Comparison of ENCODE assay signal across 8 mouse cellular contexts in the genomic region with DNA sequence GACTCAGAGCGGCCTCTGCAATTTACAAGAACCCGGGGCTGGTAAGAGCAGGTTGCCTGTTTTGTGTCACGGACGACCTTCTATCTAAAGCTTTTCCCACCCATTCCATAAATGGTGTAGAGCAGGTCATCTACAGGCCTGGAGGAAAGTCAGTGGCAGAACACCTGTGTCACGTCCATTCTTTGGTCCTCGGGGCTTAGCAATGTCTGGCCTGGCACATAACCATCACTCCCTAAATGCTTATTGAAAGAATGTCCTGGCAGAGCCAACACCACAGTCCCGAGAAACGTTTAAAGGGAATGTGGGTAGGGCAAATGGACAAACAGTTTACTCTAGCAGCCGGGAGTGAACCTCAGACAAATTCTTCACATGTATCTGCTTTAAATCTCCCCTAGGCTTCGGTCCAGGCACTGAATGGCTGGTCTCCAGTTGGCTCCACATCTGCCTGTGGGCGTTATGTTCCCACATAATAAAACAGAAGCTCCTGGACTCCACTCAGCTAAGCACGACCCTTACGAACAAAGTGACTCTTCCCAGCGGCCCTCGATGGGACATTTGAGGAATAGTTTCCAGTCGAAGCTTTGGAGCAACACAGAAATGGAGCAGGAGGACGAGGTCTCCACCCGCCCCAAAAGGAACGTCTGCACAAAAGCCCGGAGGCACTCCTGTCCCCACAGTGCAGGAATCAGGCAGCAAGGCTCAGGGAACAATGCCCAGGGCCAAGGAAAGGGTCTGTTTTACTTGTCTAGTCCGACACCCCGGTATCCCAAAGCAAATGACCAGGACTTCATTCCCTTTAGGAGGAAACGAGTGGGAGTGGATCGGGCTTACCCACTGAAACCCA. TPM values are rescaled to one million over a fixed set of nuclear protein-coding genes. Genes with fewer than 3 reads are reported as not detected.
DNase-seq lines count a peak whose midpoint lies in the region; ATAC-seq and TF ChIP-seq lines count a peak whose summit lies in the region.

No protein-coding gene starts in this region.

- TF ChIP-seq CTCF in CH12.LX (conservative IDR thresholded peaks at IDR 0.05 in 1 of 2, IDR thresholded peaks at IDR 0.05 in 1 of 2; ENCODE audit: low read depth in 2 of 2, low read length in 2 of 2), result no peak

- 49% methylated on average over 24 of the region's 24 CpGs for WGBS in embryonic facial prominence, embryonic 14.5 days
- WGBS in hindbrain, embryonic 11.5 days, result 63% methylated on average over 24 of the region's 24 CpGs
- WGBS in limb, embryonic 12.5 days, result 45% methylated on average over 24 of the region's 24 CpGs
- 66% methylated on average over 24 of the region's 24 CpGs for WGBS in midbrain, embryonic 15.5 days

- no peak overlapping the region for H3K9ac ChIP-seq in CH12.LX (ENCODE audit: insufficient read depth, low read depth)
- H3K9ac ChIP-seq in embryonic facial prominence, embryonic 14.5 days (ENCODE audit: low read depth, low read length), result 0 out of 2 replicates have a peak overlapping the region, but pooled peaks have one; percentile 71
- peak overlapping the region; percentile 37; the same call in 1 of the 2 replicates for H3K9ac ChIP-seq in hindbrain, embryonic 11.5 days (ENCODE audit: low read depth, low read length)
- no peak overlapping the region for H3K9ac ChIP-seq in limb, embryonic 12.5 days (replicated peaks)
- H3K9ac ChIP-seq in midbrain, embryonic 15.5 days, result peak overlapping the region; percentile 44; the same call in 1 of the 2 replicates

- DNase-seq in CH12.LX (ENCODE audit: extremely low read depth), result no peak
- peak; percentile 72 for DNase-seq in embryonic facial prominence, embryonic 14.5 days (ENCODE audit: low spot score)
- DNase-seq in hindbrain, embryonic 11.5 days (ENCODE audit: low spot score), result no peak
- DNase-seq in layer of hippocampus, postnatal 36 days, result no peak
- DNase-seq in yolk sac, embryonic 10.5 days (ENCODE audit: low spot score), result no peak

- no peaks in the 10 kb centered on the region for H3K36me3 ChIP-seq in CH12.LX (replicated peaks in 1 of 2; ENCODE audit: control insufficient read depth in 1 of 2, insufficient read depth in 1 of 2, low read length in 1 of 2)
- no peaks in the 10 kb centered on the region for H3K36me3 ChIP-seq in embryonic facial prominence, embryonic 14.5 days (ENCODE audit: control insufficient read depth, insufficient read depth, low read length)
- no peaks in the 10 kb centered on the region for H3K36me3 ChIP-seq in hindbrain, embryonic 11.5 days (ENCODE audit: control insufficient read depth, insufficient read depth, low read length)
- H3K36me3 ChIP-seq in limb, embryonic 12.5 days, result no peaks in the 10 kb centered on the region
- H3K36me3 ChIP-seq in midbrain, embryonic 15.5 days (replicated peaks), result no peaks in the 10 kb centered on the region

- peak overlapping the region; percentile 57; the same call in 1 of the 2 replicates for H3K27ac ChIP-seq in CH12.LX (ENCODE audit: insufficient read depth, low read depth)
- H3K27ac ChIP-seq in embryonic facial prominence, embryonic 14.5 days (replicated peaks; ENCODE audit: low read depth, low read length), result peak overlapping the region; percentile 2; the same call in 1 of the 2 replicates
- H3K27ac ChIP-seq in hindbrain, embryonic 11.5 days (ENCODE audit: low read depth, low read length), result no peak overlapping the region
- H3K27ac ChIP-seq in limb, embryonic 12.5 days, result no peak overlapping the region
- H3K27ac ChIP-seq in midbrain, embryonic 15.5 days, result no peak overlapping the region

- H3K4me2 ChIP-seq in CH12.LX (ENCODE audit: insufficient read depth, low read depth, poor library complexity, severe bottlenecking), result peak overlapping the region; percentile 70; the same call in 1 of the 2 replicates
- peak overlapping the region; percentile 68 for H3K4me2 ChIP-seq in embryonic facial prominence, embryonic 14.5 days (ENCODE audit: low read depth, low read length)
- H3K4me2 ChIP-seq in hindbrain, embryonic 11.5 days (replicated peaks; ENCODE audit: low read depth, low read length), result peak overlapping the region; percentile 65; the same call in 1 of the 2 replicates
- peak overlapping the region; percentile 79 for H3K4me2 ChIP-seq in limb, embryonic 12.5 days
- H3K4me2 ChIP-seq in midbrain, embryonic 15.5 days, result peak overlapping the region; percentile 87

- peaks cover 12% of the 10 kb centered on the region for H3K9me3 ChIP-seq in CH12.LX (replicated peaks; ENCODE audit: low read length)
- peaks cover 16% of the 10 kb centered on the region for H3K9me3 ChIP-seq in embryonic facial prominence, embryonic 14.5 days (ENCODE audit: control insufficient read depth, low read length)
- H3K9me3 ChIP-seq in hindbrain, embryonic 11.5 days (ENCODE audit: control insufficient read depth, low read length), result no peaks in the 10 kb centered on the region
- peaks cover 6% of the 10 kb centered on the region for H3K9me3 ChIP-seq in limb, embryonic 12.5 days
- no peaks in the 10 kb centered on the region for H3K9me3 ChIP-seq in midbrain, embryonic 15.5 days

- no peak for TF ChIP-seq EP300 in CH12.LX (IDR thresholded peaks at IDR 0.05; ENCODE audit: low read length)

- dilution Hi-C loops in CH12.LX (cut with MboI; ENCODE audit: extremely low pct_ligation_motif_present, extremely low pct_unique_long_range_greater_than_20kb, low sequenced_read_pairs), result no loop called here

- no peak for TF ChIP-seq POLR2A in CH12.LX (IDR thresholded peaks at IDR 0.05; ENCODE audit: low read depth, low read length)

- no peak for ATAC-seq in embryonic facial prominence, embryonic 14.5 days (ENCODE audit: low read depth)
- no peak for ATAC-seq in hindbrain, embryonic 11.5 days (ENCODE audit: low FRiP score)
- no peak for ATAC-seq in limb, embryonic 12.5 days (ENCODE audit: insufficient number of reproducible peaks, insufficient read depth, low FRiP score, low TSS enrichment, low read depth)
- ATAC-seq in midbrain, embryonic 15.5 days (replicated peaks), result 0 out of 2 replicates have a peak, but pooled peaks have one; percentile 6
- no peak for ATAC-seq in activated CD4-positive, CD25-positive, alpha-beta regulatory T cell, adult 4 months

- peaks cover 7 to 34% of the 10 kb centered on the region in 2 experiments; a peak in 3 of 4 replicates for H3K4me1 ChIP-seq in CH12.LX (ENCODE audit: control insufficient read depth in 1 of 2, insufficient read depth in 2 of 2)
- peaks cover 10% of the 10 kb centered on the region; the same call in 1 of the 2 replicates for H3K4me1 ChIP-seq in embryonic facial prominence, embryonic 14.5 days (ENCODE audit: control insufficient read depth, insufficient read depth, low read length)
- 0 out of 2 replicates have a peak, but pooled peaks cover 2% of the 10 kb centered on the region for H3K4me1 ChIP-seq in hindbrain, embryonic 11.5 days (replicated peaks; ENCODE audit: control insufficient read depth, insufficient read depth, low read length)
- peaks cover 9% of the 10 kb centered on the region for H3K4me1 ChIP-seq in limb, embryonic 12.5 days (replicated peaks)
- peaks cover 17% of the 10 kb centered on the region for H3K4me1 ChIP-seq in midbrain, embryonic 15.5 days

- no peak for TF ChIP-seq RAD21 in CH12.LX (IDR thresholded peaks at IDR 0.05; ENCODE audit: low read depth, low read length)

- no peaks in the 10 kb centered on the region for H3K79me2 ChIP-seq in CH12.LX (replicated peaks; ENCODE audit: control insufficient read depth, extremely low read depth, insufficient read depth, poor library complexity, severe bottlenecking)

- in situ Hi-C loops in CH12.LX (cut with MboI; ENCODE audit: low pct_ligation_motif_present, low pct_unique_long_range_greater_than_20kb, low sequenced_read_pairs), result no loop called here

- H3K27me3 ChIP-seq in CH12.LX (replicated peaks), result peaks cover 13% of the 10 kb centered on the region
- H3K27me3 ChIP-seq in embryonic facial prominence, embryonic 14.5 days (replicated peaks; ENCODE audit: control insufficient read depth, insufficient read depth, low read length), result no peaks in the 10 kb centered on the region
- no peaks in the 10 kb centered on the region for H3K27me3 ChIP-seq in hindbrain, embryonic 11.5 days (ENCODE audit: control insufficient read depth, insufficient read depth, low read length)
- H3K27me3 ChIP-seq in limb, embryonic 12.5 days, result peaks cover 9% of the 10 kb centered on the region
- H3K27me3 ChIP-seq in midbrain, embryonic 15.5 days (replicated peaks), result peaks cover 7% of the 10 kb centered on the region; the same call in 1 of the 2 replicates

- no peak overlapping the region for H3K4me3 ChIP-seq in CH12.LX (replicated peaks in 1 of 3; ENCODE audit: low read depth in 2 of 3, low read length in 2 of 3, poor library complexity in 1 of 3)
- H3K4me3 ChIP-seq in embryonic facial prominence, embryonic 14.5 days (ENCODE audit: low read depth, low read length), result peak overlapping the region; percentile 42; the same call in 1 of the 2 replicates
- H3K4me3 ChIP-seq in hindbrain, embryonic 11.5 days (ENCODE audit: low read depth, low read length), result peak overlapping the region; percentile 40; the same call in 1 of the 2 replicates
- H3K4me3 ChIP-seq in limb, embryonic 12.5 days (replicated peaks), result peak overlapping the region; percentile 50
- peak overlapping the region; percentile 50 for H3K4me3 ChIP-seq in midbrain, embryonic 15.5 days

RNA-seq across cellular contexts. Expression of a gene that starts 1.0 kb away (rescaled TPM):
- total RNA-seq in CH12.LX (2012; rRNA removed) (0.08 and 0.13 TPM in 2 replicates), CH12.LX (2014; rRNA removed) (not detected in 2 replicates)
- 0.13 and 0.19 TPM in 2 replicates for polyA plus RNA-seq in CH12.LX (2012; ENCODE audit: insufficient read length, low read depth)
- polyA plus RNA-seq in embryonic facial prominence, embryonic 14.5 days (2014; fragmentation: Nextera tagmentation; extraction: Ambion mirVana), result 1.4 and 1.8 TPM in 2 replicates
- 1.2 and 1.5 TPM in 2 replicates for polyA plus RNA-seq in hindbrain, embryonic 11.5 days (2014; fragmentation: Nextera tagmentation; extraction: Ambion mirVana)
- 0.97 and 1.1 TPM in 2 replicates for polyA plus RNA-seq in limb, embryonic 12.5 days (2016; fragmentation: Nextera tagmentation; extraction: Ambion mirVana)
- polyA plus RNA-seq in midbrain, embryonic 15.5 days (2015; fragmentation: Nextera tagmentation; extraction: Ambion mirVana), result 1.9 and 2.0 TPM in 2 replicates
- 1 to 10 TPM; 1.0 to 1.2 TPM for total RNA-seq in layer of hippocampus, postnatal 36 days (2021)
- polyA plus RNA-seq in activated CD4-positive, CD25-positive, alpha-beta regulatory T cell, adult 4 months (2017; shearing (Covaris generic)), result under 1 TPM; 0.21 to 0.27 TPM

RNA-seq across cellular contexts. Expression of a gene that starts 1.1 kb away (rescaled TPM):
- total RNA-seq in CH12.LX (2012; rRNA removed), result 22.7 and 27.5 TPM in 2 replicates
- 34.0 and 37.2 TPM in 2 replicates for total RNA-seq in CH12.LX (2014; rRNA removed)
- polyA plus RNA-seq in CH12.LX (2012; ENCODE audit: insufficient read length, low read depth), result 10.7 and 15.3 TPM in 2 replicates
- 39.8 and 49.1 TPM in 2 replicates for polyA plus RNA-seq in embryonic facial prominence, embryonic 14.5 days (2014; fragmentation: Nextera tagmentation; extraction: Ambion mirVana)
- 71.4 and 73.8 TPM in 2 replicates for polyA plus RNA-seq in hindbrain, embryonic 11.5 days (2014; fragmentation: Nextera tagmentation; extraction: Ambion mirVana)
- 58.6 and 62.8 TPM in 2 replicates for polyA plus RNA-seq in limb, embryonic 12.5 days (2016; fragmentation: Nextera tagmentation; extraction: Ambion mirVana)
- 47.4 and 49.2 TPM in 2 replicates for polyA plus RNA-seq in midbrain, embryonic 15.5 days (2015; fragmentation: Nextera tagmentation; extraction: Ambion mirVana)
- total RNA-seq in layer of hippocampus, postnatal 36 days (2021), result 10 to 100 TPM; 32.8 to 34.1 TPM
- polyA plus RNA-seq in activated CD4-positive, CD25-positive, alpha-beta regulatory T cell, adult 4 months (2017; shearing (Covaris generic)), result 10 to 100 TPM; 47.4 to 52.5 TPM

RNA-seq across cellular contexts. Expression of a gene that starts 19.0 kb away (rescaled TPM):
- total RNA-seq in CH12.LX (2012; rRNA removed), result 6.1 and 7.8 TPM in 2 replicates
- 8.2 and 9.8 TPM in 2 replicates for total RNA-seq in CH12.LX (2014; rRNA removed)
- polyA plus RNA-seq in CH12.LX (2012; ENCODE audit: insufficient read length, low read depth), result 6.7 and 8.3 TPM in 2 replicates
- polyA plus RNA-seq in embryonic facial prominence, embryonic 14.5 days (2014; fragmentation: Nextera tagmentation; extraction: Ambion mirVana), result 8.3 and 9.0 TPM in 2 replicates
- 7.7 and 8.4 TPM in 2 replicates for polyA plus RNA-seq in hindbrain, embryonic 11.5 days (2014; fragmentation: Nextera tagmentation; extraction: Ambion mirVana)
- polyA plus RNA-seq in limb, embryonic 12.5 days (2016; fragmentation: Nextera tagmentation; extraction: Ambion mirVana), result 10.9 and 11.1 TPM in 2 replicates
- 8.1 and 9.5 TPM in 2 replicates for polyA plus RNA-seq in midbrain, embryonic 15.5 days (2015; fragmentation: Nextera tagmentation; extraction: Ambion mirVana)
- 10 to 100 TPM; 19.7 to 20.3 TPM for total RNA-seq in layer of hippocampus, postnatal 36 days (2021)
- 10 to 100 TPM in 1 of 2 experiments, 1 to 10 TPM in 1; 10.0 to 10.4 TPM for polyA plus RNA-seq in activated CD4-positive, CD25-positive, alpha-beta regulatory T cell, adult 4 months (2017; shearing (Covaris generic))

RNA-seq across cellular contexts. Expression of a gene that starts 49.8 kb away (rescaled TPM):
- total RNA-seq in CH12.LX (2012; rRNA removed) (23.5 and 27.4 TPM in 2 replicates), CH12.LX (2014; rRNA removed) (12.7 and 15.6 TPM in 2 replicates)
- 30.9 and 32.0 TPM in 2 replicates for polyA plus RNA-seq in CH12.LX (2012; ENCODE audit: insufficient read length, low read depth)
- polyA plus RNA-seq in embryonic facial prominence, embryonic 14.5 days (2014; fragmentation: Nextera tagmentation; extraction: Ambion mirVana), result 19.4 and 21.2 TPM in 2 replicates
- 10.2 and 13.4 TPM in 2 replicates for polyA plus RNA-seq in hindbrain, embryonic 11.5 days (2014; fragmentation: Nextera tagmentation; extraction: Ambion mirVana)
- polyA plus RNA-seq in limb, embryonic 12.5 days (2016; fragmentation: Nextera tagmentation; extraction: Ambion mirVana), result 31.1 and 39.1 TPM in 2 replicates
- 11.1 and 11.7 TPM in 2 replicates for polyA plus RNA-seq in midbrain, embryonic 15.5 days (2015; fragmentation: Nextera tagmentation; extraction: Ambion mirVana)
- 10 to 100 TPM; 32.6 TPM for total RNA-seq in layer of hippocampus, postnatal 36 days (2021)
- polyA plus RNA-seq in activated CD4-positive, CD25-positive, alpha-beta regulatory T cell, adult 4 months (2017; shearing (Covaris generic)), result 10 to 100 TPM; 12.2 to 12.4 TPM

Comparison
In these comparisons a context has a peak if more than half of its experiments do, and no peak if none do; other contexts are left out.
1. H3K27ac ChIP-seq: peak in CH12.LX (single experiment) and embryonic facial prominence, embryonic 14.5 days (single experiment); none in hindbrain, embryonic 11.5 days (single experiment), limb, embryonic 12.5 days (single experiment) and midbrain, embryonic 15.5 days (single experiment).
2. H3K4me3 ChIP-seq: peak in embryonic facial prominence, embryonic 14.5 days (single experiment), hindbrain, embryonic 11.5 days (single experiment), limb, embryonic 12.5 days (single experiment) and midbrain, embryonic 15.5 days (single experiment); none in CH12.LX (0 of 3).
3. H3K9ac ChIP-seq: peak in embryonic facial prominence, embryonic 14.5 days (single experiment), hindbrain, embryonic 11.5 days (single experiment) and midbrain, embryonic 15.5 days (single experiment); none in CH12.LX (single experiment) and limb, embryonic 12.5 days (single experiment).
4. Peak in every context shown above with its lines, with median percentiles within 50 percentile points of each other: H3K4me2 ChIP-seq.